Mouse (Mus musculus): Measurements from ENCODE around the gene Phtf2. TPM values are rescaled to one million over a fixed set of nuclear protein-coding genes. Genes with fewer than 3 reads are reported as not detected.
"Not testable (repeated sequence)": the region's sequence is repeated elsewhere in the genome, so short reads cannot be mapped to it uniquely, and the experiment has no call there.

The Phtf2 gene
- total RNA-seq, 1 experiment from 2014 or later: 42.5 TPM

GRCm38 (mm10) chr5:20748856-20749255, 133.1 kb downstream of the Phtf2 start:
- no peak for ATAC-seq (replicated peaks in 1 of 2; ENCODE audit: insufficient read depth in 1 of 2, low FRiP score in 2 of 2, low TSS enrichment in 1 of 2, low read depth in 1 of 2, poor library complexity in 2 of 2, severe bottlenecking in 2 of 2)

- ATAC-seq (replicated peaks in 1 of 2; ENCODE audit: insufficient read depth in 1 of 2, low FRiP score in 2 of 2, low TSS enrichment in 1 of 2, low read depth in 1 of 2, poor library complexity in 2 of 2, severe bottlenecking in 2 of 2): no peak
Observed at GRCm38 (mm10) chr5:20748142-20748541, 133.8 kb downstream of the Phtf2 start.

DNA sequence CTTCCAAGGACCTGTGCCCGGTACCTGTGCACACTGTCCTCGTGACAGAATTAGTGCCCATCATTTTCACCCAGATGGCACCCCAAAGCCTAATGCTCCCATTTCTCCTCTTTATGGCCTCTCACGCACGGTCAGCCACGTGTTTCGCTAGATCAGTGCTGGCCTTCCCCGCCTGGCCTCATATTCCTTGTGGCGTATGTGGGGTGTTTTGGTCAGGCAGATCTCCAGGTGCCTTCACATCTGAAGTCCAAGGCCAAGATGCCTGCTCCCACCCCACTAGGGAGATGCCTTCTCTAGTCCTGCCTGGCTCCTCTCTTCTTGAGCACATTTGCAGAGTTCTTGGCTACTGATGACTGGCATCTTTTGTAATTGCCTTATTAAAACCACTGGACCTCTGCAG, 140.0 kb downstream of the Phtf2 start:
- ATAC-seq (replicated peaks in 1 of 2; ENCODE audit: insufficient read depth in 1 of 2, low FRiP score in 2 of 2, low TSS enrichment in 1 of 2, low read depth in 1 of 2, poor library complexity in 2 of 2, severe bottlenecking in 2 of 2): no peak

DNA sequence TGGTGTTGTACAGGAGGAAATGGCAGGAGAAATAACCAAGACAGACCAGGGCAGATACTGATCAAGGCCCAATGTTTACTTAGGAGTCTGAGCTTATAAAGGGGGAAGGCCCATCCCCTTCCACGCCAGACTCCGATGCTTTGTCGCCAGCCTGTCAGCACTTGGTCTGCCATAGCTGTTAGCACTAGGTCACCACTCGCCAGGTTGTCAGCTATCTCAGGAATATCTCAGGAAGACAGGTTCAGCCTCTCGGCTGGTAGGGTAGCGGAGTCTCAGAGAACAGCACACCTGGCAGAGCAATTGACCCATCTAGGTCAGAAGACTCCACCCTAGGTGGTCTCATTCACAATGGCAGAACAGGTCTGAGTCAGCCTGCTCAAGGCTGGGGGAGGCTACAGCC, 140.7 kb downstream of the Phtf2 start:
- no peak for ATAC-seq (replicated peaks in 1 of 2; ENCODE audit: insufficient read depth in 1 of 2, low FRiP score in 2 of 2, low TSS enrichment in 1 of 2, low read depth in 1 of 2, poor library complexity in 2 of 2, severe bottlenecking in 2 of 2)

DNA sequence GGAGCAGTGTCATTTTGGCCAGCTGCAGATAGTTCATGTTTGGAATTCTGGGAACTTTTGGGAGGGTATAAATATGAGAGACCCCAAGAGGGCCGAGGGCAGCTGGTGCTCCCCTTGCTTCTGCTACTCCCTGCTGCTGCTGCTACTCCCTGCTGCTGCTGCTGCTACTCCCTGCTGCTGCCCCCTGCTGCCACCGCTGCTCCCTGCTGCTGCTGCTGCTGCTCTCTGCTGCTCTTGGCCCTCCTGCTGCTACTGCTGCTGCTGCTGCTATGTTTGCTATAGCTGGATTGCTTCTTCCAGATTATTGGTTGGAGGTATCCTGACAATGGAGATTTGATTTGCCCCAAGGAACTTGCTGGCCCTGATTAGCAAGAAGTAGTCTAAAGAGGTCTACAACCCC, 143.1 kb downstream of the Phtf2 start:
- ATAC-seq (replicated peaks in 1 of 2; ENCODE audit: insufficient read depth in 1 of 2, low FRiP score in 2 of 2, low TSS enrichment in 1 of 2, low read depth in 1 of 2, poor library complexity in 2 of 2, severe bottlenecking in 2 of 2): no peak

DNA sequence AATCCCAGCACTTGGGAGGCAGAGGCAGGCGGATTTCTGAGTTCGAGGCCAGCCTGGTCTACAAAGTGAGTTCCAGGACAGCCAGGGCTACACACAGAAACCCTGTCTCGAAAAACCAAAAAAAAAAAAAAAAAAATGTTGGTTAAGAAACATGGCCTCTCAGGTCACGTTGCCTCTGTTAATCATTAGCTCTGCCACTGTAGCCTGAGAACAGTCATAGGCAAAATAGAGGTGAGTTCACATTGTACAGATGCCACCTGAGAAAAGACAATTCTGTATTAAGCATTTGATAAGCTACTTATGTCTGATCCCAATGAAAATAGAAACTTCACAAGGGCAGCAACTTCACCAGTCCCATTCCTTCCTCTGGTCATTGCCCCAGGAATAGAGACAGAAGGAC, 158.7 kb downstream of the Phtf2 start:
- ATAC-seq (replicated peaks in 1 of 2; ENCODE audit: insufficient read depth in 1 of 2, low FRiP score in 2 of 2, low TSS enrichment in 1 of 2, low read depth in 1 of 2, poor library complexity in 2 of 2, severe bottlenecking in 2 of 2): not testable (repeated sequence)

DNA sequence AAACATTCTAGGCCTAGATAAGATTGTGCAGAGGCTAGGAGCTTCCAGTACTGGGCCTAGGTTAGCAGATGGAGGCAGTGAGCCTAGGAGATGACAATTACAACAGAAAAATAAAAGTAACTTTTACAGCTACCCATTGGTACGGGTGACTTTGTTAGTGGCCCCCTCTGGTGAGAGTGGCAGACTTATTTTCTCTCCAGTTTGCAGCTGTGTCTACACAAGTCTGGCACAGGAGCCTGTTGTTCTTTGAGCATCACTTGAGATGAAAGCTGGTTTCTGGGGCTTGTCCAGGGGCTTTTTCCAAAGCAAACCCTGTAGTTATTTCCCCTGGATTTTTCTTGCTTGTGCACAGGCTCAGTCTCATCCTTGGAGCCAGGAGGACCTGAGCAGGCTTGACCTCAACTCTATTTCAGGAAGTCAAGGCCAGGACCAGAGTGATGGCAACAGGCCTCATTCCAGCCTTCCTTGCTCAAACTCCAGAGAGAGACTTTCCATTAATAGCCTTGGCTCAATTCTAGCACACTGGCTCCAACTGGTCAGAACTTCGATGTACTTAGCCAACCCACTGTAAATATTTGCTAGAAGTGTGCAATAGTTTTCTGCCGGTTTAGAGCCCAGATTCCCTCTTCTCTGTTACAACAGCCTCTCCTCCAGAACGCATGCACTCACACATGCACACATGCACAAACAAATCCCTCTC, 161.6 kb downstream of the Phtf2 start:
- no peak for ATAC-seq (replicated peaks in 1 of 2; ENCODE audit: insufficient read depth in 1 of 2, low FRiP score in 2 of 2, low TSS enrichment in 1 of 2, low read depth in 1 of 2, poor library complexity in 2 of 2, severe bottlenecking in 2 of 2)

GRCm38 (mm10) chr5:20715980-20716379, 165.9 kb downstream of the Phtf2 start:
- ATAC-seq (replicated peaks in 1 of 2; ENCODE audit: insufficient read depth in 1 of 2, low FRiP score in 2 of 2, low TSS enrichment in 1 of 2, low read depth in 1 of 2, poor library complexity in 2 of 2, severe bottlenecking in 2 of 2): not testable (repeated sequence)

- ATAC-seq (replicated peaks in 1 of 2; ENCODE audit: insufficient read depth in 1 of 2, low FRiP score in 2 of 2, low TSS enrichment in 1 of 2, low read depth in 1 of 2, poor library complexity in 2 of 2, severe bottlenecking in 2 of 2): not testable (repeated sequence)
Observed at GRCm38 (mm10) chr5:20714619-20715018, 167.3 kb downstream of the Phtf2 start.

GRCm38 (mm10) chr5:20710845-20711244, 171.1 kb downstream of the Phtf2 start:
- not testable (repeated sequence) for ATAC-seq (replicated peaks in 1 of 2; ENCODE audit: insufficient read depth in 1 of 2, low FRiP score in 2 of 2, low TSS enrichment in 1 of 2, low read depth in 1 of 2, poor library complexity in 2 of 2, severe bottlenecking in 2 of 2)

Other genes starting within 250 kb of the Phtf2 start
- gene Tmem60, start 67 bp upstream of the Phtf2 start, total RNA-seq (2017): 14.1 and 16.0 TPM in 2 replicates
- 81.1 and 82.5 TPM in 2 replicates for gene Rsbn1l, start 74.3 kb upstream of the Phtf2 start, total RNA-seq (2017)
- 44.0 and 64.5 TPM in 2 replicates for gene Ptpn12, start 173.8 kb upstream of the Phtf2 start, total RNA-seq (2017)